Mouse (Mus musculus) forebrain, postnatal 0 days (tissue): ENCODE measurements around the gene Grip1. TPM values are rescaled to one million over a fixed set of nuclear protein-coding genes. Genes with fewer than 3 reads are reported as not detected.

Source experiments
- ATAC-seq: fragments of 200-750 bp; cut with Nextera tagmentation; 2 replicates; pipeline ENCODE4 v1.8.0; 2017; ENCODE audit warnings: mild to moderate bottlenecking, moderate library complexity
- DNase-seq: peaks from one replicate; pipeline ENCODE4 v3.0.0-alpha.2; 2015
- H3K27ac ChIP-seq: fragments of 300-500 bp; sonication (generic); 2 replicates; pipeline ENCODE4 v1.5.1; 2014; ENCODE audit warnings: low read depth, mild to moderate bottlenecking, antibody characterized with exemption, low read length, moderate library complexity, mixed read lengths
- H3K27me3 ChIP-seq: fragments of 300-500 bp; sonication (generic); 2 replicates; pipeline ENCODE4 v1.6.1; 2014; ENCODE audit warnings: mild to moderate bottlenecking, low read length, mixed read lengths; ENCODE audit not compliant: insufficient read depth
- H3K36me3 ChIP-seq: fragments of 300-500 bp; sonication (generic); 2 replicates; pipeline ENCODE4 v1.6.1; 2014; ENCODE audit warnings: mild to moderate bottlenecking, moderate library complexity; ENCODE audit not compliant: insufficient read depth
- H3K4me1 ChIP-seq: fragments of 300-500 bp; sonication (generic); 2 replicates; pipeline ENCODE4 v1.6.1; 2014; ENCODE audit warnings: antibody characterized with exemption; ENCODE audit not compliant: insufficient read depth
- H3K4me2 ChIP-seq: fragments of 300-500 bp; sonication (generic); 2 replicates; pipeline ENCODE4 v1.6.1; 2014; ENCODE audit warnings: low read depth, mild to moderate bottlenecking, moderate library complexity
- H3K4me3 ChIP-seq: fragments of 300-500 bp; sonication (generic); 2 replicates; pipeline ENCODE4 v1.5.1; 2014; ENCODE audit warnings: low read depth, low read length, mixed read lengths
- H3K9ac ChIP-seq: fragments of 300-500 bp; sonication (generic); 2 replicates; pipeline ENCODE4 v1.6.1; 2014; ENCODE audit warnings: mild to moderate bottlenecking
- H3K9me3 ChIP-seq: fragments of 300-500 bp; sonication (generic); 2 replicates; pipeline ENCODE4 v1.6.1; 2016; ENCODE audit warnings: low read length
- CTCF ChIP-seq: sonication (generic); IDR thresholded peaks from 2 replicates; pipeline ENCODE4 v1.5.1; 2016; ENCODE audit warnings: antibody characterized with exemption, control low read depth, low read depth
- WGBS: fragments of 180-500 bp; shearing (Covaris S2); extraction: QIAGEN DNeasy Blood & Tissue Kit; methylation state at CpG from one replicate; pipeline ENCODE4 v1.1.7; 2014; 5-methylcytosine and 5-hydroxymethylcytosine counted together
- polyA plus RNA-seq: library from polyadenylated mRNA; unstranded; fragments of >200 nt; fragmentation: Nextera tagmentation; extraction: Ambion mirVana; gene quantifications from 2 replicates; pipeline ENCODE4 v1.2.1, GENCODE M21; 2015
- total RNA-seq: library from RNA; depleted of rRNA; stranded (reverse); fragments of >200 nt; gene quantifications from 2 replicates; pipeline ENCODE4 v1.2.3, GENCODE M21; 2014

The Grip1 gene
- total and polyA plus RNA-seq, 2 experiments from 2014 or later, result 14.8 to 34.5 TPM

DNA sequence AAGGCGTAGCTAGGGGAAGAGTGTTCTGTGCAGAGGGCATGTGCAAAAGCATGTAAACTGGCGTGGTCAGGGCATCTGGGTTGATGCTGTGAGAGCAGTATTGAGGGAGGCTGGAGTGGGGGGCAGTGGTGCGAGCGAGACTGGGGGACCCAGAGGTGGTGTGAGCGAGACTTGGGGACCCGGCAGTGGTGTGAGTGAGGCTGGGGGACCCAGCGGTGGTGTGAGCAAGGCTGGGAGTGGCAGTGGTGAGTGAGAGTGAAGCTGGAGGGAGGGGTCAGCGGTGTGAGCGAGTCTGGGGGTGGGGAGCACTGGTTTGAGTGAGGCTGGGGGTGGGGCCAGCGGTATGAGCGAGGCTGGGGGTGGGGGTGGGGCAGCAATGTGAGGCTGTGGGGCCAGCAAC, 386.0 kb downstream of the Grip1 start:
- TF ChIP-seq CTCF, result no peak
- 85% methylated on average over 11 of the region's 11 CpGs for WGBS
- Histone ChIP-seq H3K9me3 (no peaks in the 10 kb centered on the region), H3K4me1 (0 out of 2 replicates have a peak, but pooled peaks cover 3% of the 10 kb centered on the region), H3K4me3 (no peak overlapping the region), H3K9ac (no peak overlapping the region), H3K36me3 (no peaks in the 10 kb centered on the region), H3K27me3 (no peaks in the 10 kb centered on the region), H3K4me2 (no peak overlapping the region), H3K27ac (no peak overlapping the region)
- no peak for DNase-seq
- ATAC-seq, result no peak

DNA sequence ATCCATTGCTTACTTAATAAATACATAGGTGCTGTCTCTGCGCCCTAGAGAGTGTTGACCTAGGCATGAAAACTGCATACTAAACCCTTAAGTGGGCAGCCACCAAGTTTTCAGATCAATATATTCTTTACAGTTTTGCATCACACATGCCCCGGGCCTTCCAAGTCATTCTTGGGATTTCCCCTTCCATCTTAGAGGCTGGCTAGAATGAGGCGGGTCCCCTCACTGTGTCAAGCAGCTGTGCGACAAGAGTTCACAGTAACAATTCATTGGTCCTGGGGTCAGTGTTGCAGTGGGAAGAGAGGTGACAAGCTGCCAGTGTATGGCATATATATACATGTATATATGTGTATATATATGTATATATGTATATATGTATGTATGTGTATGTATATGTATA, 388.4 kb downstream of the Grip1 start:
- H3K27me3 ChIP-seq, result no peaks in the 10 kb centered on the region
- no peak overlapping the region for H3K4me3 ChIP-seq

GRCm38 (mm10) chr10:119845705-119846410, 392.2 kb downstream of the Grip1 start:
- Histone ChIP-seq H3K9ac (no peak overlapping the region), H3K27me3 (no peaks in the 10 kb centered on the region), H3K4me1 (peaks cover 5% of the 10 kb centered on the region; the same call in 1 of the 2 replicates), H3K36me3 (no peaks in the 10 kb centered on the region), H3K27ac (no peak overlapping the region), H3K4me3 (no peak overlapping the region), H3K4me2 (no peak overlapping the region), H3K9me3 (no peaks in the 10 kb centered on the region)
- 71% methylated on average over 11 of the region's 11 CpGs for WGBS
- no peak for TF ChIP-seq CTCF
- DNase-seq (no peak), ATAC-seq (no peak)

More for the DNA sequence above, 388.4 kb downstream of the Grip1 start:
- H3K9ac ChIP-seq, result no peak overlapping the region
- 93% methylated on average over 4 of the region's 4 CpGs for WGBS
- H3K27ac ChIP-seq, result no peak overlapping the region
- DNase-seq (no peak), ATAC-seq (no peak)
- no peak for TF ChIP-seq CTCF
- no peak overlapping the region for H3K4me2 ChIP-seq
- H3K9me3 ChIP-seq, result no peaks in the 10 kb centered on the region
- no peaks in the 10 kb centered on the region for H3K36me3 ChIP-seq
- H3K4me1 ChIP-seq, result peaks cover 5% of the 10 kb centered on the region; the same call in 1 of the 2 replicates

- no peaks in the 10 kb centered on the region for H3K4me1 ChIP-seq
- H3K36me3 ChIP-seq, result no peaks in the 10 kb centered on the region
- no peak for DNase-seq
- H3K4me2 ChIP-seq, result no peak overlapping the region
- no peak overlapping the region for H3K4me3 ChIP-seq
- H3K9me3 ChIP-seq, result no peaks in the 10 kb centered on the region
- no peaks in the 10 kb centered on the region for H3K27me3 ChIP-seq
- no peak for ATAC-seq
- no peak for TF ChIP-seq CTCF
- H3K27ac ChIP-seq, result no peak overlapping the region
- 87% methylated on average over 11 of the region's 11 CpGs for WGBS
- H3K9ac ChIP-seq, result no peak overlapping the region
These were observed 398.0 kb downstream of the Grip1 start for GRCm38 (mm10) chr10:119851594-119851993.

- no peak overlapping the region for H3K27ac ChIP-seq
- H3K4me1 ChIP-seq, result no peaks in the 10 kb centered on the region
- 84% methylated on average over 7 of the region's 7 CpGs for WGBS
- no peaks in the 10 kb centered on the region for H3K27me3 ChIP-seq
- TF ChIP-seq CTCF, result no peak
- DNase-seq, result no peak
- ATAC-seq, result no peak
- H3K9ac ChIP-seq, result no peak overlapping the region
- no peaks in the 10 kb centered on the region for H3K36me3 ChIP-seq
- H3K4me2 ChIP-seq, result no peak overlapping the region
- H3K9me3 ChIP-seq, result no peaks in the 10 kb centered on the region
- H3K4me3 ChIP-seq, result no peak overlapping the region
These were observed 399.0 kb downstream of the Grip1 start for GRCm38 (mm10) chr10:119852582-119853135.

- ATAC-seq, result no peak
- no peak for TF ChIP-seq CTCF
These were observed 414.1 kb downstream of the Grip1 start for GRCm38 (mm10) chr10:119867726-119868125.

DNA sequence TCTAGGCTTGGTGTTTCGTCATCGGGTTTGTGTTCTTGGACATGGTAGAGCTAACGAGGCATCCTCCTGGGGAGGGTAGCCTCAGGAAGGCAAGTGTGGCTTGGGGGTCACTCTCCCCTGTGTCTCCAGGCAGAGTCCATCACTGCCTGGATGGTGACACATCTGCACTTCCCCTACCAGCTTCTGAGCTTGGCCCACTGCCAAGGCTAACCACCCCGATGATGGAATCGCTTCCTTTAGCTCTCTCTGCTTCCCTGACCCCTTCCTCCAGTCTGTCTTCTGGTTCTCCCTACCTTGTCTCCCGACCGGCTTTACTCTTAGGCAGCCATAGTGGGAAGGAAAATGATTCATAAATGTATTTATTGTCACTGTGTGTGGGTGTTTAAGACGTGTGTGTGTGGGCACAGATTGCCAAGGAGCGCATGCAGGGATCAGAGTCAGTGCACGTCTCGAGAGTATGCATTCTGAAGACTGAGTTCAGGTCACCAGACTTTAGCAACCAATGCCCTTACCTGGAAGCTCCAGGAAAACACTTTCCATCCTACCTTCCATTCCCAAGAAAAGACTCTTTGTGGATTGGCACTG, 415.5 kb downstream of the Grip1 start:
- Histone ChIP-seq H3K36me3 (0 out of 2 replicates have a peak, but pooled peaks cover 2% of the 10 kb centered on the region), H3K27me3 (no peaks in the 10 kb centered on the region), H3K4me1 (peaks cover 3% of the 10 kb centered on the region; the same call in 1 of the 2 replicates), H3K9me3 (0 out of 2 replicates have a peak, but pooled peaks cover 8% of the 10 kb centered on the region), H3K4me3 (no peak overlapping the region), H3K27ac (no peak overlapping the region), H3K9ac (no peak overlapping the region), H3K4me2 (no peak overlapping the region)
- DNase-seq (no peak), ATAC-seq (no peak)
- WGBS, result 82% methylated on average over 11 of the region's 11 CpGs
- TF ChIP-seq CTCF, result no peak

More at GRCm38 (mm10) chr10:119867726-119868125, 414.1 kb downstream of the Grip1 start:
- Histone ChIP-seq H3K36me3 (0 out of 2 replicates have a peak, but pooled peaks cover 2% of the 10 kb centered on the region), H3K4me1 (peaks cover 3% of the 10 kb centered on the region; the same call in 1 of the 2 replicates), H3K4me3 (no peak overlapping the region), H3K9ac (no peak overlapping the region), H3K4me2 (no peak overlapping the region), H3K27ac (0 out of 2 replicates have a peak overlapping the region, but pooled peaks have one; percentile 40), H3K9me3 (0 out of 2 replicates have a peak, but pooled peaks cover 8% of the 10 kb centered on the region), H3K27me3 (no peaks in the 10 kb centered on the region)
- WGBS, result 81% methylated on average over 3 of the region's 3 CpGs
- DNase-seq, result no peak
